Mouse (Mus musculus) liver, adult 2 months (tissue): ENCODE results near the gene Trim68.

Experiments
- CTCF ChIP-seq: fragments of 200-500 bp; IDR thresholded peaks from 2 replicates; pipeline ENCODE4 v1.5.1; 2011; ENCODE audit warnings: low read depth, low read length, control low read depth
- POLR2A ChIP-seq: fragments of 200-500 bp; IDR thresholded peaks from 2 replicates; pipeline ENCODE4 v1.6.1; 2011; ENCODE audit warnings: low read length, control low read depth; ENCODE audit not compliant: insufficient read depth; ENCODE audit errors: extremely low read depth

DNA sequence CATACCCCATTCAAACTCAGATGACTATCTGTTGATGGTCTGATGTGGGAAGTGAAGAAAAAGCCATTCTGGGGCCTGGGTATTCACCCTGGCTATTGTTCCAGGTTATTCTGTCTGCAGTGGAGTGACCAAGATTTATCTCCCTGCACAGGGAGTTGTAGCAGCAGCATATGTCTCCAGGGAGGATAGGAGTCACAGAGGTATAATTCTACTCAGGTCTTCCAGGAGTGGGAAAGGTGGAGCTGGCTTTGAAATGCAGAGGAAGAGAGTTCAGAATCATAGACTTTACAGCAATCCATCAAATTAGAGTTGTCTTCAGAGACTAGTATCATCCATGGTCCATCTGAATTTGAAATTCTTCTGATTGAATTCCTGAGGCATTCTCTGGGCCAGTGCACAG is 40.3 kb upstream of the Trim68 start, which contains the start of gene Olfr559:
- TF ChIP-seq CTCF (no peak), POLR2A (no peak)
